Mouse (Mus musculus) CD4-positive, CD25-positive, alpha-beta regulatory T cell, adult 2 months (primary cell): ENCODE data around the gene Slc25a39.

Source experiments
- DNase-seq: peaks from one replicate; pipeline ENCODE4 v3.0.0-alpha.2; 2012; ENCODE audit warnings: low read depth, low spot score

The Slc25a39 gene

GRCm38 (mm10) chr11:102436471-102436790 lies 28.7 kb upstream of the Slc25a39 start:
- no peak for DNase-seq

- DNase-seq, result no peak
These were observed 28.2 kb upstream of the Slc25a39 start for GRCm38 (mm10) chr11:102435754-102436470.

- no peak for DNase-seq
These were observed 27.3 kb upstream of the Slc25a39 start for GRCm38 (mm10) chr11:102434816-102435705.

- peak; percentile 90 for DNase-seq
These were observed 26.7 kb upstream of the Slc25a39 start for GRCm38 (mm10) chr11:102434406-102434805.

- no peak for DNase-seq
These were observed 26.1 kb upstream of the Slc25a39 start for GRCm38 (mm10) chr11:102433866-102434265.

- no peak for DNase-seq
These were observed 25.1 kb upstream of the Slc25a39 start for GRCm38 (mm10) chr11:102432896-102433295.

GRCm38 (mm10) chr11:102432115-102432843 lies 24.5 kb upstream of the Slc25a39 start:
- DNase-seq, result peak; percentile 66

- no peak for DNase-seq
These were observed 24.0 kb upstream of the Slc25a39 start for GRCm38 (mm10) chr11:102431728-102432114.

- DNase-seq, result peak; percentile 86
These were observed 23.4 kb upstream of the Slc25a39 start for GRCm38 (mm10) chr11:102431018-102431645.

- peak; percentile 83 for DNase-seq
These were observed 22.6 kb upstream of the Slc25a39 start, which contains the start of gene Grn for GRCm38 (mm10) chr11:102430121-102431017. Grn (plus strand) TSS chr11:102430315.

GRCm38 (mm10) chr11:102429551-102429950 lies 21.8 kb upstream of the Slc25a39 start:
- no peak for DNase-seq

GRCm38 (mm10) chr11:102428981-102429540 lies 21.3 kb upstream of the Slc25a39 start:
- DNase-seq, result peak; percentile 35

GRCm38 (mm10) chr11:102425555-102426316 lies 18.0 kb upstream of the Slc25a39 start:
- DNase-seq, result no peak

GRCm38 (mm10) chr11:102424666-102425065 lies 16.9 kb upstream of the Slc25a39 start:
- no peak for DNase-seq

- DNase-seq, result no peak
These were observed 13.8 kb upstream of the Slc25a39 start for GRCm38 (mm10) chr11:102421559-102421958.

GRCm38 (mm10) chr11:102418887-102419286 lies 11.1 kb upstream of the Slc25a39 start:
- DNase-seq, result no peak

- no peak for DNase-seq
These were observed 9.4 kb upstream of the Slc25a39 start for GRCm38 (mm10) chr11:102417160-102417559.

GRCm38 (mm10) chr11:102415034-102415802 lies 7.5 kb upstream of the Slc25a39 start:
- no peak for DNase-seq

GRCm38 (mm10) chr11:102413059-102413458 lies 5.3 kb upstream of the Slc25a39 start:
- no peak for DNase-seq
